23 mouse cellular contexts compared by ENCODE assay signal in the genomic region with DNA sequence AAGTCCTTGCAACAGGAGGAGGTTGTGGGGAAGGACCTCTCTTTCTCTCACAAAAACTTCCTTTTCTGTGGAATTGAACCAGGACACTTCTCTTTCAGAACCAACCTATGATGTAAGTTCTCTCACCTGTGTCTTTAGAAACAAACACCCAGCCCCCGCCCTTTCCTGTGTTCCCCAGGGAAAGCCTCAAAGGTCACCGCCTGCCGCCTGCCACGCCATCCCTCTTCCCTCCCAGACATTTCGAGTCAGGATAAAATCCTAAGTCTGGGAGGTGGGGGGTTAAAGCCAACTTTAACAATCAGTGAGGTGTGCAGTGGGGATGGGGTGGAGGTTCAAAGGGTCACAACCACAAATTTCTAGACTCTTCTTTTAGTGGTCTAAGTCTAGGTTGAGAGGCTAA. TPM values are rescaled to one million over a fixed set of nuclear protein-coding genes. Genes with fewer than 3 reads are reported as not detected.
A peak's percentile ranks its signal among the peaks of the same experiment; 100 is the strongest.
DNase-seq lines count a peak whose midpoint lies in the region; ATAC-seq and TF ChIP-seq lines count a peak whose summit lies in the region.
"Had no signal": no experiment of that assay in that cellular context is flagged by ENCODE, and none has a peak within 500 bp of the region (broad histone marks: within the 10 kb centered on the region; RNA-seq: fewer than 3 reads in every experiment).

No protein-coding gene starts in this region.

- peaks cover 3% of the 10 kb centered on the region for H3K4me1 ChIP-seq in kidney, adult 2 months (ENCODE audit: control insufficient read depth, insufficient read depth, low read length)
- H3K4me1 ChIP-seq in kidney, embryonic 16.5 days (ENCODE audit: insufficient read depth, low read length), result peaks cover 3% of the 10 kb centered on the region; the same call in 1 of the 2 replicates
- no peaks in the 10 kb centered on the region for H3K4me1 ChIP-seq in thymus, adult 2 months (replicated peaks; ENCODE audit: control insufficient read depth, insufficient read depth, low read length)
- H3K4me1 ChIP-seq: embryonic facial prominence, embryonic 10.5 days; forebrain, embryonic 13.5 days; heart, embryonic 12.5 days had no signal

- H3K36me3 ChIP-seq in kidney, adult 2 months (ENCODE audit: control insufficient read depth, insufficient read depth, low read length), result no peaks in the 10 kb centered on the region
- no peaks in the 10 kb centered on the region for H3K36me3 ChIP-seq in kidney, embryonic 16.5 days (ENCODE audit: insufficient read depth, low read length)
- no peaks in the 10 kb centered on the region for H3K36me3 ChIP-seq in thymus, adult 2 months (ENCODE audit: control insufficient read depth, insufficient read depth, low read length)
- H3K36me3 ChIP-seq: embryonic facial prominence, embryonic 10.5 days; G1E; heart, embryonic 12.5 days; hindbrain, embryonic 10.5 days had no signal

- no peak overlapping the region for H3K9ac ChIP-seq in kidney, embryonic 16.5 days (replicated peaks; ENCODE audit: low read length)
- H3K9ac ChIP-seq: forebrain, embryonic 13.5 days; forebrain, postnatal 0 days; heart, embryonic 12.5 days; hindbrain, embryonic 14.5 days had no signal

- no peak overlapping the region for H3K27ac ChIP-seq in kidney, adult 2 months (ENCODE audit: insufficient read depth, low read depth, low read length)
- H3K27ac ChIP-seq in kidney, embryonic 16.5 days (ENCODE audit: low read length), result no peak overlapping the region
- no peak overlapping the region for H3K27ac ChIP-seq in thymus, adult 2 months (ENCODE audit: control insufficient read depth, insufficient read depth, low read length)
- H3K27ac ChIP-seq: embryonic facial prominence, embryonic 10.5 days; forebrain, embryonic 13.5 days; gastrocnemius, adult 2 months; hindbrain, embryonic 10.5 days; hindbrain, embryonic 14.5 days had no signal

- ATAC-seq in kidney, embryonic 16.5 days (ENCODE audit: low FRiP score, low TSS enrichment), result no peak
- ATAC-seq: activated CD4-positive, CD25-positive, alpha-beta regulatory T cell, adult 4 months; CD4-positive, CD25-positive, alpha-beta regulatory T cell, adult 4 months; forebrain, embryonic 13.5 days; forebrain, postnatal 0 days had no signal

- no peaks in the 10 kb centered on the region for H3K27me3 ChIP-seq in kidney, adult 2 months (replicated peaks; ENCODE audit: control insufficient read depth, insufficient read depth, low read length)
- no peaks in the 10 kb centered on the region for H3K27me3 ChIP-seq in kidney, embryonic 16.5 days (ENCODE audit: insufficient read depth, low read length)
- H3K27me3 ChIP-seq in thymus, adult 2 months (ENCODE audit: control insufficient read depth, insufficient read depth, low read length), result no peaks in the 10 kb centered on the region
- H3K27me3 ChIP-seq: forebrain, embryonic 13.5 days had no signal

- no peaks in the 10 kb centered on the region for H3K9me3 ChIP-seq in kidney, embryonic 16.5 days (ENCODE audit: low read length)
- H3K9me3 ChIP-seq: embryonic facial prominence, embryonic 10.5 days; forebrain, embryonic 13.5 days; heart, embryonic 12.5 days; hindbrain, embryonic 10.5 days had no signal

- no peak for TF ChIP-seq POLR2A in kidney, adult 2 months (IDR thresholded peaks at IDR 0.05; ENCODE audit: low read depth, low read length)
- TF ChIP-seq POLR2A in thymus, adult 2 months (IDR thresholded peaks at IDR 0.05; ENCODE audit: control insufficient read depth, extremely low read depth, insufficient read depth, low read length, poor library complexity), result no peak

- no peak overlapping the region for H3K4me3 ChIP-seq in kidney, adult 2 months (ENCODE audit: insufficient read depth, low read depth, low read length)
- no peak overlapping the region for H3K4me3 ChIP-seq in kidney, embryonic 16.5 days (ENCODE audit: low read length)
- no peak overlapping the region for H3K4me3 ChIP-seq in thymus, adult 2 months (ENCODE audit: control insufficient read depth, insufficient read depth, low read length)
- H3K4me3 ChIP-seq: embryonic facial prominence, embryonic 10.5 days; forebrain, embryonic 13.5 days; gastrocnemius, adult 2 months; heart, embryonic 12.5 days; hindbrain, embryonic 10.5 days had no signal

- TF ChIP-seq CTCF in kidney, adult 2 months (conservative IDR thresholded peaks at IDR 0.05; ENCODE audit: insufficient read depth, insufficient read length, low read depth, low read length), result no peak
- TF ChIP-seq CTCF in thymus, adult 2 months (IDR thresholded peaks at IDR 0.05; ENCODE audit: borderline replicate concordance, control insufficient read depth, extremely low read depth, insufficient read depth, low read length, poor library complexity), result no peak

- 42% methylated on average over 5 of the region's 5 CpGs for WGBS in kidney, adult 2 months
- WGBS in kidney, embryonic 16.5 days, result 41% methylated on average over 5 of the region's 5 CpGs
- WGBS in thymus, adult 2 months, result 80% methylated on average over 5 of the region's 5 CpGs

- DNase-seq in kidney, adult 2 months, result peak; percentile 63
- DNase-seq in kidney, postnatal 14 days, result no peak
- DNase-seq in kidney, postnatal 25 days, result peak; percentile 48 to 61
- peak; percentile 91 for DNase-seq in ES-CJ7 (ENCODE audit: low read depth, low spot score)
- peak; percentile 54 to 65 for DNase-seq in kidney, postnatal 36 days
- DNase-seq in thymus, adult 2 months, result no peak
- DNase-seq in cerebellum, postnatal 10 days, result no peak
- DNase-seq: adrenal gland, postnatal 14 days; B cell, adult 2 months; cerebellum, adult 18-20 months; cerebellum, adult 9-11 months; forebrain, postnatal 0 days; gastrocnemius, adult 2 months; gastrocnemius, postnatal 25 days had no signal

- H3K4me2 ChIP-seq in kidney, embryonic 16.5 days (replicated peaks; ENCODE audit: low read depth, low read length), result no peak overlapping the region
- H3K4me2 ChIP-seq: forebrain, embryonic 13.5 days; heart, embryonic 12.5 days; hindbrain, embryonic 14.5 days had no signal

RNA-seq across cellular contexts. Expression of a gene that starts 52.8 kb away (rescaled TPM):
- 26.0 and 34.0 TPM in 2 replicates for polyA plus RNA-seq in kidney, adult 2 months (2012; rRNA removed)
- 38.7 and 44.4 TPM in 2 replicates for polyA plus RNA-seq in kidney, embryonic 16.5 days (2015; fragmentation: Nextera tagmentation; extraction: Ambion mirVana)
- polyA plus RNA-seq in thymus, adult 2 months (2012; rRNA removed), result 0.03 and 0.04 TPM in 2 replicates
- polyA plus RNA-seq: activated CD4-positive, CD25-positive, alpha-beta regulatory T cell, adult 4 months; CD4-positive, CD25-positive, alpha-beta regulatory T cell, adult 4 months; G1E had no signal

Comparison
In these comparisons a context has a peak if more than half of its experiments do, and no peak if none do; other contexts are left out.
1. DNase-seq: peak in kidney, adult 2 months (single experiment), kidney, postnatal 25 days (2 of 2), ES-CJ7 (single experiment) and kidney, postnatal 36 days (2 of 2); none in kidney, postnatal 14 days (single experiment), thymus, adult 2 months (single experiment) and cerebellum, postnatal 10 days (0 of 2).
2. RNA of a gene that starts 52.8 kb away (polyA plus RNA-seq): 38.7 to 44.4 TPM in kidney, embryonic 16.5 days and 26.0 to 34.0 TPM in kidney, adult 2 months; 0.03 to 0.04 TPM in thymus, adult 2 months; every median in the first group is over 10 times any median in the second.